Mouse (Mus musculus): Measurements from ENCODE around the gene Abtb2. TPM values are rescaled to one million over a fixed set of nuclear protein-coding genes. Genes with fewer than 3 reads are reported as not detected.

The Abtb2 gene
- polyA plus RNA-seq, 1 experiment = 4.2 TPM

- no peak overlapping the region for H3K27ac ChIP-seq (ENCODE audit: control insufficient read depth, insufficient read depth, low read depth, low read length, poor library complexity)
- H3K4me3 ChIP-seq (replicated peaks; ENCODE audit: control insufficient read depth, low read depth, low read length) = no peak overlapping the region
- WGBS = 30% methylated on average over 4 of the region's 4 CpGs
- H3K4me1 ChIP-seq (ENCODE audit: control insufficient read depth, insufficient read depth, low read length) = peaks cover 6% of the 10 kb centered on the region
- no peak for TF ChIP-seq POLR2A (IDR thresholded peaks at IDR 0.05; ENCODE audit: borderline replicate concordance, control insufficient read depth, low read depth, low read length)
- no peak for TF ChIP-seq CTCF (IDR thresholded peaks at IDR 0.05; ENCODE audit: control insufficient read depth, insufficient read depth, low read length)
Measured at GRCm38 (mm10) chr2:103673609-103674008, 107.5 kb downstream of the Abtb2 start.

GRCm38 (mm10) chr2:103675391-103675790 lies 109.3 kb downstream of the Abtb2 start:
- WGBS = 84% methylated on average over 5 of the region's 5 CpGs
- H3K27ac ChIP-seq (ENCODE audit: control insufficient read depth, insufficient read depth, low read depth, low read length, poor library complexity) = no peak overlapping the region
- peaks cover 6% of the 10 kb centered on the region for H3K4me1 ChIP-seq (ENCODE audit: control insufficient read depth, insufficient read depth, low read length)
- H3K4me3 ChIP-seq (replicated peaks; ENCODE audit: control insufficient read depth, low read depth, low read length) = no peak overlapping the region
- TF ChIP-seq CTCF (IDR thresholded peaks at IDR 0.05; ENCODE audit: control insufficient read depth, insufficient read depth, low read length) (no peak), POLR2A (IDR thresholded peaks at IDR 0.05; ENCODE audit: borderline replicate concordance, control insufficient read depth, low read depth, low read length) (no peak)

GRCm38 (mm10) chr2:103676808-103677207 lies 110.7 kb downstream of the Abtb2 start:
- TF ChIP-seq CTCF (IDR thresholded peaks at IDR 0.05; ENCODE audit: control insufficient read depth, insufficient read depth, low read length) = no peak
- no peak for TF ChIP-seq POLR2A (IDR thresholded peaks at IDR 0.05; ENCODE audit: borderline replicate concordance, control insufficient read depth, low read depth, low read length)
- no peak overlapping the region for H3K4me3 ChIP-seq (replicated peaks; ENCODE audit: control insufficient read depth, low read depth, low read length)
- H3K27ac ChIP-seq (ENCODE audit: control insufficient read depth, insufficient read depth, low read depth, low read length, poor library complexity) = no peak overlapping the region
- peaks cover 7% of the 10 kb centered on the region for H3K4me1 ChIP-seq (ENCODE audit: control insufficient read depth, insufficient read depth, low read length)
- 87% methylated on average over 2 of the region's 2 CpGs for WGBS

- TF ChIP-seq POLR2A (IDR thresholded peaks at IDR 0.05; ENCODE audit: borderline replicate concordance, control insufficient read depth, low read depth, low read length) = no peak
- TF ChIP-seq CTCF (IDR thresholded peaks at IDR 0.05; ENCODE audit: control insufficient read depth, insufficient read depth, low read length) = no peak
- no peak overlapping the region for H3K27ac ChIP-seq (ENCODE audit: control insufficient read depth, insufficient read depth, low read depth, low read length, poor library complexity)
- WGBS = 88% methylated on average over 7 of the region's 7 CpGs
- H3K4me3 ChIP-seq (replicated peaks; ENCODE audit: control insufficient read depth, low read depth, low read length) = no peak overlapping the region
- peaks cover 6% of the 10 kb centered on the region; the same call in 1 of the 2 replicates for H3K4me1 ChIP-seq (ENCODE audit: control insufficient read depth, insufficient read depth, low read length)
Measured at GRCm38 (mm10) chr2:103677614-103678369, 111.7 kb downstream of the Abtb2 start.

- TF ChIP-seq CTCF (IDR thresholded peaks at IDR 0.05; ENCODE audit: control insufficient read depth, insufficient read depth, low read length) = no peak
- no peak for TF ChIP-seq POLR2A (IDR thresholded peaks at IDR 0.05; ENCODE audit: borderline replicate concordance, control insufficient read depth, low read depth, low read length)
- WGBS = 83% methylated on average over 6 of the region's 6 CpGs
- peaks cover 3% of the 10 kb centered on the region; the same call in 1 of the 2 replicates for H3K4me1 ChIP-seq (ENCODE audit: control insufficient read depth, insufficient read depth, low read length)
Measured at GRCm38 (mm10) chr2:103678433-103678832, 112.3 kb downstream of the Abtb2 start.

GRCm38 (mm10) chr2:103680364-103681110 lies 114.4 kb downstream of the Abtb2 start:
- Histone ChIP-seq H3K27ac (ENCODE audit: control insufficient read depth, insufficient read depth, low read depth, low read length, poor library complexity) (no peak overlapping the region), H3K4me3 (replicated peaks; ENCODE audit: control insufficient read depth, low read depth, low read length) (no peak overlapping the region), H3K4me1 (ENCODE audit: control insufficient read depth, insufficient read depth, low read length) (peaks cover 4% of the 10 kb centered on the region; the same call in 1 of the 2 replicates)
- 25% methylated on average over 9 of the region's 9 CpGs for WGBS
- TF ChIP-seq POLR2A (IDR thresholded peaks at IDR 0.05; ENCODE audit: borderline replicate concordance, control insufficient read depth, low read depth, low read length) (no peak), CTCF (IDR thresholded peaks at IDR 0.05; ENCODE audit: control insufficient read depth, insufficient read depth, low read length) (no peak)

More at GRCm38 (mm10) chr2:103678433-103678832, 112.3 kb downstream of the Abtb2 start:
- H3K4me3 ChIP-seq (replicated peaks; ENCODE audit: control insufficient read depth, low read depth, low read length) = no peak overlapping the region
- H3K27ac ChIP-seq (ENCODE audit: control insufficient read depth, insufficient read depth, low read depth, low read length, poor library complexity) = no peak overlapping the region

GRCm38 (mm10) chr2:103681149-103681548 lies 115.0 kb downstream of the Abtb2 start:
- no peak overlapping the region for H3K27ac ChIP-seq (ENCODE audit: control insufficient read depth, insufficient read depth, low read depth, low read length, poor library complexity)
- TF ChIP-seq CTCF (IDR thresholded peaks at IDR 0.05; ENCODE audit: control insufficient read depth, insufficient read depth, low read length) = no peak
- no peak overlapping the region for H3K4me3 ChIP-seq (replicated peaks; ENCODE audit: control insufficient read depth, low read depth, low read length)
- H3K4me1 ChIP-seq (ENCODE audit: control insufficient read depth, insufficient read depth, low read length) = peaks cover 4% of the 10 kb centered on the region; the same call in 1 of the 2 replicates
- 61% methylated on average over 5 of the region's 5 CpGs for WGBS

GRCm38 (mm10) chr2:103682261-103682722 lies 116.2 kb downstream of the Abtb2 start:
- WGBS = 13% methylated on average over 9 of the region's 9 CpGs
- no peak overlapping the region for H3K4me3 ChIP-seq (replicated peaks; ENCODE audit: control insufficient read depth, low read depth, low read length)
- H3K4me1 ChIP-seq (ENCODE audit: control insufficient read depth, insufficient read depth, low read length) = peaks cover 4% of the 10 kb centered on the region; the same call in 1 of the 2 replicates
- TF ChIP-seq POLR2A (IDR thresholded peaks at IDR 0.05; ENCODE audit: borderline replicate concordance, control insufficient read depth, low read depth, low read length) (no peak), CTCF (IDR thresholded peaks at IDR 0.05; ENCODE audit: control insufficient read depth, insufficient read depth, low read length) (no peak)
- peak overlapping the region; percentile 42 for H3K27ac ChIP-seq (ENCODE audit: control insufficient read depth, insufficient read depth, low read depth, low read length, poor library complexity)

Measured in bone marrow, adult 2 months (tissue).